Mouse (Mus musculus) MEL (cell line): Measurements from ENCODE around the gene Mcu. TPM values are rescaled to one million over a fixed set of nuclear protein-coding genes. Genes with fewer than 3 reads are reported as not detected.

Experiments
- DNase-seq: peaks from one replicate; pipeline ENCODE4 v3.0.0; 2011; ENCODE audit warnings: low read depth, low spot score
- H3K27ac ChIP-seq: 2 replicates; pipeline ENCODE4 v1.5.1; 2012; ENCODE audit warnings: low read depth, mild to moderate bottlenecking, control low read depth, low read length, moderate library complexity; ENCODE audit not compliant: control insufficient read depth
- H3K27me3 ChIP-seq, 2 experiments: fragments of 150-350 bp in 1 of 2; sonication (generic) in 1 of 2; 2 replicates each; pipeline ENCODE4 v1.6.1; 2012; ENCODE audit warnings: low read length in 2 of 2, mild to moderate bottlenecking in 2 of 2, improper control_type of control experiment in 1 of 2, moderate library complexity in 1 of 2; ENCODE audit not compliant: insufficient read depth in 2 of 2, control insufficient read depth in 1 of 2
- H3K36me3 ChIP-seq, 2 experiments: 2 replicates each; pipeline ENCODE4 v1.6.1; 2012 to 2014; ENCODE audit warnings: low read length in 2 of 2, improper control_type of control experiment in 1 of 2, inconsistent platforms in 1 of 2, mild to moderate bottlenecking in 1 of 2; ENCODE audit not compliant: insufficient read depth in 2 of 2, control insufficient read depth in 1 of 2
- H3K4me1 ChIP-seq, 2 experiments: fragments of 150-350 bp in 1 of 2; sonication (generic) in 1 of 2; 2 replicates each; pipeline ENCODE4 v1.6.1; 2012; ENCODE audit warnings: low read length in 2 of 2, improper control_type of control experiment in 1 of 2, mild to moderate bottlenecking in 1 of 2; ENCODE audit not compliant: insufficient read depth in 2 of 2, control insufficient read depth in 1 of 2
- H3K4me3 ChIP-seq, 2 experiments: fragments of 150-350 bp in 1 of 2; sonication (generic) in 1 of 2; 2 replicates each; pipeline ENCODE4 v1.5.1; 2012; ENCODE audit warnings: low read depth in 2 of 2, low read length in 2 of 2, mild to moderate bottlenecking in 2 of 2, moderate library complexity in 2 of 2, control low read depth in 1 of 2, improper control_type of control experiment in 1 of 2; ENCODE audit not compliant: control insufficient read depth in 1 of 2, insufficient read depth in 1 of 2
- H3K79me2 ChIP-seq: 2 replicates; pipeline ENCODE4 v1.6.1; 2012; ENCODE audit warnings: mild to moderate bottlenecking, low read length, moderate library complexity; ENCODE audit not compliant: control insufficient read depth, poor library complexity, insufficient read depth
- H3K9ac ChIP-seq: 2 replicates; pipeline ENCODE4 v1.6.1; 2012; ENCODE audit warnings: low read depth, mild to moderate bottlenecking, control low read depth, low read length, moderate library complexity; ENCODE audit not compliant: control insufficient read depth, poor library complexity, severe bottlenecking
- H3K9me3 ChIP-seq: fragments of 150-350 bp; sonication (generic); replicated peaks from 2 replicates; pipeline ENCODE4 v1.6.1; 2012; ENCODE audit warnings: mild to moderate bottlenecking, low read length, improper control_type of control experiment, moderate library complexity; ENCODE audit not compliant: insufficient read depth
- BHLHE40 ChIP-seq: IDR thresholded peaks from 2 replicates; pipeline ENCODE4 v1.6.1; 2012; ENCODE audit warnings: low read depth, mild to moderate bottlenecking, inconsistent platforms, low read length, improper control_type of control experiment, borderline replicate concordance
- CHD1 ChIP-seq: IDR thresholded peaks from 2 replicates; pipeline ENCODE4 v1.6.1; 2012; ENCODE audit warnings: low read depth, mild to moderate bottlenecking, inconsistent platforms, low read length, improper control_type of control experiment
- CHD2 ChIP-seq: IDR thresholded peaks from 2 replicates; pipeline ENCODE4 v1.6.1; 2011; ENCODE audit warnings: low read length, improper control_type of control experiment
- CTCF ChIP-seq, 3 experiments: IDR thresholded peaks in 2 of 3; conservative IDR thresholded peaks in 1 of 3; 2 replicates each; pipeline ENCODE4 v1.5.1; 2011 to 2012; ENCODE audit warnings: low read length in 3 of 3, low read depth in 2 of 3, mild to moderate bottlenecking in 2 of 3, improper control_type of control experiment in 1 of 3, inconsistent platforms in 1 of 3, mixed read lengths in 1 of 3, moderate library complexity in 1 of 3; ENCODE audit not compliant: control insufficient read depth in 1 of 3, insufficient read depth in 1 of 3, poor library complexity in 1 of 3, severe bottlenecking in 1 of 3
- EP300 ChIP-seq, 2 experiments: IDR thresholded peaks; 2 replicates each; pipeline ENCODE4 v1.6.1; 2011; ENCODE audit warnings: improper control_type of control experiment in 2 of 2, low read length in 2 of 2, low read depth in 1 of 2, mild to moderate bottlenecking in 1 of 2
- ETS1 ChIP-seq: IDR thresholded peaks from 2 replicates; pipeline ENCODE4 v1.6.1; 2012; ENCODE audit warnings: low read depth, mild to moderate bottlenecking, inconsistent platforms, low read length, improper control_type of control experiment, moderate library complexity
- HCFC1 ChIP-seq: IDR thresholded peaks from 2 replicates; pipeline ENCODE4 v1.6.1; 2012; ENCODE audit warnings: low read depth, mild to moderate bottlenecking, inconsistent platforms, low read length, improper control_type of control experiment, moderate library complexity
- JUND ChIP-seq: IDR thresholded peaks from 2 replicates; pipeline ENCODE4 v1.6.1; 2011; ENCODE audit warnings: low read depth, mild to moderate bottlenecking, improper control_type of control experiment, low read length
- MAX ChIP-seq: IDR thresholded peaks from 2 replicates; pipeline ENCODE4 v1.6.1; 2011; ENCODE audit warnings: low read length, improper control_type of control experiment
- MAZ ChIP-seq: IDR thresholded peaks from 2 replicates; pipeline ENCODE4 v1.6.1; 2012; ENCODE audit warnings: low read depth, mild to moderate bottlenecking, inconsistent platforms, low read length, improper control_type of control experiment
- MEF2A ChIP-seq: IDR thresholded peaks from 2 replicates; pipeline ENCODE4 v1.6.1; 2014; ENCODE audit warnings: low read depth, mild to moderate bottlenecking, inconsistent platforms, low read length, improper control_type of control experiment; ENCODE audit not compliant: poor library complexity, insufficient replicate concordance, severe bottlenecking; ENCODE audit errors: extremely low read depth
- MXI1 ChIP-seq: IDR thresholded peaks from 2 replicates; pipeline ENCODE4 v1.6.1; 2011; ENCODE audit warnings: mild to moderate bottlenecking, low read depth, low read length, improper control_type of control experiment
- MYB ChIP-seq: IDR thresholded peaks from 2 replicates; pipeline ENCODE4 v1.6.1; 2011; ENCODE audit warnings: mild to moderate bottlenecking, low read depth, low read length, improper control_type of control experiment
- POLR2AphosphoS2 ChIP-seq: IDR thresholded peaks from 2 replicates; pipeline ENCODE4 v1.6.1; 2011; ENCODE audit warnings: low read length, improper control_type of control experiment
- SIN3A ChIP-seq: IDR thresholded peaks from 2 replicates; pipeline ENCODE4 v1.6.1; 2012; ENCODE audit warnings: low read length, improper control_type of control experiment, inconsistent platforms
- USF1 ChIP-seq: IDR thresholded peaks from 2 replicates; pipeline ENCODE4 v1.6.1; 2014; ENCODE audit warnings: low read depth, mild to moderate bottlenecking, inconsistent platforms, low read length, improper control_type of control experiment, moderate library complexity
- USF2 ChIP-seq, 2 experiments: IDR thresholded peaks; 2 replicates each; pipeline ENCODE4 v1.6.1; 2011 to 2012; ENCODE audit warnings: improper control_type of control experiment in 2 of 2, low read length in 2 of 2, borderline replicate concordance in 1 of 2, inconsistent platforms in 1 of 2, low read depth in 1 of 2, mild to moderate bottlenecking in 1 of 2; ENCODE audit not compliant: insufficient read depth in 1 of 2
- ZC3H11A ChIP-seq: IDR thresholded peaks from 2 replicates; pipeline ENCODE4 v1.6.1; 2012; ENCODE audit warnings: low read depth, mild to moderate bottlenecking, inconsistent platforms, low read length, improper control_type of control experiment
- ZKSCAN1 ChIP-seq: IDR thresholded peaks from 2 replicates; pipeline ENCODE4 v1.6.1; 2012; ENCODE audit warnings: low read depth, mild to moderate bottlenecking, inconsistent platforms, low read length, improper control_type of control experiment, moderate library complexity
- ZNF384 ChIP-seq: IDR thresholded peaks from 2 replicates; pipeline ENCODE4 v1.6.1; 2012; ENCODE audit warnings: low read depth, mild to moderate bottlenecking, inconsistent platforms, low read length, improper control_type of control experiment
- polyA plus RNA-seq, 2 experiments: library from polyadenylated mRNA; stranded (reverse) in 1 of 2; unstranded in 1 of 2; fragments of >175 nt in 1 of 2; fragments of >200 nt in 1 of 2; gene quantifications; 2 replicates each; pipeline versions ENCODE4 v1.2.1 to v1.2.4; 2012; ENCODE audit warnings: low replicate concordance in 2 of 2, low read depth in 1 of 2; ENCODE audit not compliant: insufficient read length in 2 of 2, insufficient read depth in 1 of 2, missing spikeins in 1 of 2
- total RNA-seq: library from RNA; depleted of rRNA; stranded (reverse); fragments of 300-350 nt; gene quantifications from 2 replicates; pipeline ENCODE4 v1.2.3, GENCODE M21; 2012

Mcu gene
- total and polyA plus RNA-seq, 3 experiments = 7.7 to 9.4 TPM; not detected in 1

DNA sequence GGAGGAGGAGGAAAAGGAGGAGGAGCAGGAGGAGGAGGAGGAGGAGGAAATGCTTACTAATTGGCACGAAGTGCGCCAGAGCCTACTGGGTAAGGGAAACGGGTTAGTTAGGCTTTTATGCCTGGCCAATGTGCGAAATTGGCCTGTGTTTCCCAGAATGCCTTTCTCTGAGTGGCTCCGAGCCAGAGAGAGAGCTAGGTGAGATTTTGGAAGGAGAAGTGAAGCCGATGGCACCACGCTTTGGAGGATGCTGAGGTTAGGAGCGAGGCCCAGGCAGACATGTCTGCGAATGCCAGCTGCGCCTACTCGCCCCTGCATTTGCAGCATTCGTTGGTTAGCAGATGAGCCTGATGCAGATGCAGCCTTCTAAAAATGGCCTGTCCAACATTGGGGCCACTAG lies 156.7 kb downstream of the Mcu start:
- Histone ChIP-seq H3K9me3 (no peaks in the 10 kb centered on the region), H3K9ac (no peak overlapping the region), H3K27me3 (no peaks in the 10 kb centered on the region), H3K36me3 (no peaks in the 10 kb centered on the region), H3K4me3 (no peak overlapping the region), H3K4me1 (no peaks in the 10 kb centered on the region), H3K79me2 (no peaks in the 10 kb centered on the region), H3K27ac (no peak overlapping the region)
- TF ChIP-seq CHD2 (no peak), CHD1 (no peak), ZKSCAN1 (no peak), HCFC1 (no peak), CTCF (IDR thresholded peaks at IDR 0.05 in 2 of 3, conservative IDR thresholded peaks at IDR 0.05 in 1 of 3; ENCODE audit: control insufficient read depth in 1 of 3, insufficient read depth in 1 of 3, low read depth in 2 of 3, low read length in 3 of 3, poor library complexity in 1 of 3, severe bottlenecking in 1 of 3) (no peak), POLR2AphosphoS2 (no peak), USF1 (no peak), ZNF384 (no peak), ETS1 (no peak), MYB (no peak), BHLHE40 (no peak), MAX (no peak), MAZ (no peak), ZC3H11A (no peak), MXI1 (no peak), EP300 (IDR thresholded peaks at IDR 0.05; ENCODE audit: low read depth in 1 of 2, low read length in 2 of 2) (no peak), MEF2A (no peak)
- no peak for DNase-seq

DNA sequence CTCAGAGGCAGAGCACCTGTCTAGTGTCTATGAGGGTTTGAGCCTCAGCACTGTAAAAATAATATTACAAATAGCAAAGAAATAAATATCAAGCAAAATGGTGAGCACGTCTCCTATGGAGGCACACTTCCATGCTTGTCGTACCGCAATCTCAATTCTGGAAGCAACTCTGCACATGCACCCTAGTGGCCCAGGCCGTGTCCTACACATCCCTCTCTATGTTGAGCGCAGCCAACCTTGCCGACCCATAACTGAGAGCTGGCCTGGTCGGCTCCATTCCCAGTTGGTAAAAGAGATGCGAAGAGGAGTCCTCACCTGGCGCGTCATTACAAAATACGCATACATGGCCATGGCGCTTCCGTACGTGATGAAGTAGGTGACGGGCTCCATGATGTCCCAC lies 161.9 kb downstream of the Mcu start:
- H3K4me3 ChIP-seq = no peak overlapping the region
- H3K36me3 ChIP-seq = no peaks in the 10 kb centered on the region
- H3K27me3 ChIP-seq = no peaks in the 10 kb centered on the region
- H3K9ac ChIP-seq = no peak overlapping the region
- no peak for DNase-seq
- H3K9me3 ChIP-seq = no peaks in the 10 kb centered on the region
- TF ChIP-seq USF2 (IDR thresholded peaks at IDR 0.05; ENCODE audit: borderline replicate concordance in 1 of 2, insufficient read depth in 1 of 2, low read depth in 1 of 2, low read length in 2 of 2) (no peak), SIN3A (no peak), JUND (no peak), CHD1 (no peak)
- TF ChIP-seq, all 39 proteins: peak for 0
- no peaks in the 10 kb centered on the region for H3K4me1 ChIP-seq
- no peaks in the 10 kb centered on the region for H3K79me2 ChIP-seq
- no peak overlapping the region for H3K27ac ChIP-seq
